Mouse (Mus musculus) embryonic fibroblast, embryonic 13.5 days (primary cell): ENCODE measurements around the gene Caml.
A peak's percentile ranks its signal among the peaks of the same experiment; 100 is the strongest.

Source experiments
- CTCF ChIP-seq: IDR thresholded peaks from 2 replicates; pipeline ENCODE4 v1.5.1; 2011; ENCODE audit warnings: mild to moderate bottlenecking, control low read depth, low read length, moderate library complexity, borderline replicate concordance; ENCODE audit not compliant: insufficient read depth
- POLR2A ChIP-seq: IDR thresholded peaks from 2 replicates; pipeline ENCODE4 v1.6.1; 2011; ENCODE audit warnings: low read depth, mild to moderate bottlenecking, control low read depth, low read length, moderate library complexity

DNA sequence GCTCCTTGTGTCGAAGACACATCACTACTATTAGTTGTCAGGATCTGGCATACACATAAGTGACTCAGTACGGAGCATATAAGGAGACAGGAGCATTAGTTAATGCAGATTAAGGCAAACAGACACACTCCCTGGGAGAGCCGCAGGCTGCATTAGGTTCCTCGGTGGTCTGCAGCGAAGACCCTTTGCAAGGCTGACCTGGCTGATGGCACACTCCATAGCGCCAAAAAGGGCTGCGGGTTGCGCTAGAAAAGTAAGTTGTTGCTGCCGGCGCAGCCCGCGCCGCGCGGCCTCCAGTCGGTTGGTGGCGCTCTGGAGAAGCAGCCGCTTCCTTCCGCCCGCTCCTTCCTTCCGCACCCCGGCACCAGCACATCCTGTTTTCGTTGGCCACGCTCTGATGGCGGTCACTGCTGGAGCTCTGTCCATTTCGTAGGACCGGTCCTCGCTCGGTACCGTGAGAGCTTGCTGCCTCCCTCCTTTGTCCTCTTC is 11.9 kb downstream of the Caml start, which contains the start of gene Ddx46:
- TF ChIP-seq CTCF (peak; percentile 68), POLR2A (peak; percentile 89)
